In genomic region chr1:54907066-54907639, GRCm38 (mm10) we compare ENCODE assay signal across 11 mouse cellular contexts. TPM values are rescaled to one million over a fixed set of nuclear protein-coding genes. Genes with fewer than 3 reads are reported as not detected.
DNase-seq lines count a peak whose midpoint lies in the region; ATAC-seq and TF ChIP-seq lines count a peak whose summit lies in the region.
"Had no signal": no experiment of that assay in that cellular context is flagged by ENCODE, and none has a peak within 500 bp of the region (broad histone marks: within the 10 kb centered on the region; RNA-seq: fewer than 3 reads in every experiment).

No protein-coding gene starts in this region.

- 41% methylated on average over 15 of the region's 15 CpGs for WGBS in hindbrain, embryonic 12.5 days
- 51% methylated on average over 15 of the region's 15 CpGs for WGBS in hindbrain, embryonic 14.5 days
- 36% methylated on average over 15 of the region's 15 CpGs for WGBS in bone marrow, adult 2 months
- WGBS in limb, embryonic 10.5 days, result 23% methylated on average over 15 of the region's 15 CpGs
- WGBS in thymus, adult 2 months, result 5% methylated on average over 15 of the region's 15 CpGs
- WGBS in intestine, postnatal 0 days, result 79% methylated on average over 15 of the region's 15 CpGs

- H3K27ac ChIP-seq in hindbrain, embryonic 12.5 days, result peak overlapping the region; percentile 35; the same call in 1 of the 2 replicates
- H3K27ac ChIP-seq in hindbrain, embryonic 14.5 days, result no peak overlapping the region
- peak overlapping the region; percentile 10; the same call in 1 of the 2 replicates for H3K27ac ChIP-seq in bone marrow, adult 2 months (ENCODE audit: control insufficient read depth, insufficient read depth, low read depth, low read length, poor library complexity)
- peak overlapping the region; percentile 93 for H3K27ac ChIP-seq in limb, embryonic 10.5 days
- peak overlapping the region; percentile 96 for H3K27ac ChIP-seq in thymus, adult 2 months (ENCODE audit: control insufficient read depth, insufficient read depth, low read length)
- H3K27ac ChIP-seq in intestine, postnatal 0 days (ENCODE audit: low read depth, low read length), result no peak overlapping the region

- H3K9ac ChIP-seq in hindbrain, embryonic 12.5 days, result no peak overlapping the region
- H3K9ac ChIP-seq in hindbrain, embryonic 14.5 days, result no peak overlapping the region; the same call in 1 of the 2 replicates
- H3K9ac ChIP-seq in intestine, postnatal 0 days (ENCODE audit: low read depth, low read length), result no peak overlapping the region

- no peaks in the 10 kb centered on the region for H3K27me3 ChIP-seq in hindbrain, embryonic 12.5 days
- no peaks in the 10 kb centered on the region for H3K27me3 ChIP-seq in hindbrain, embryonic 14.5 days (ENCODE audit: control insufficient read depth, insufficient read depth, low read length)
- no peaks in the 10 kb centered on the region for H3K27me3 ChIP-seq in limb, embryonic 10.5 days (ENCODE audit: low read depth, poor library complexity, severe bottlenecking)
- no peaks in the 10 kb centered on the region for H3K27me3 ChIP-seq in thymus, adult 2 months (ENCODE audit: control insufficient read depth, insufficient read depth, low read length)
- no peaks in the 10 kb centered on the region for H3K27me3 ChIP-seq in intestine, postnatal 0 days (replicated peaks; ENCODE audit: control insufficient read depth, insufficient read depth, low read length)
- H3K27me3 ChIP-seq: Patski had no signal

- no peak overlapping the region for H3K4me3 ChIP-seq in hindbrain, embryonic 12.5 days
- H3K4me3 ChIP-seq in hindbrain, embryonic 14.5 days (replicated peaks; ENCODE audit: low read length), result no peak overlapping the region
- no peak overlapping the region for H3K4me3 ChIP-seq in bone marrow, adult 2 months (replicated peaks; ENCODE audit: control insufficient read depth, low read depth, low read length)
- peak overlapping the region; percentile 44 for H3K4me3 ChIP-seq in limb, embryonic 10.5 days
- H3K4me3 ChIP-seq in thymus, adult 2 months (ENCODE audit: control insufficient read depth, insufficient read depth, low read length), result peak overlapping the region; percentile 32
- no peak overlapping the region for H3K4me3 ChIP-seq in intestine, postnatal 0 days (ENCODE audit: low read depth, low read length)

- H3K4me2 ChIP-seq in hindbrain, embryonic 12.5 days (replicated peaks), result peak overlapping the region; percentile 17
- H3K4me2 ChIP-seq in hindbrain, embryonic 14.5 days (replicated peaks), result no peak overlapping the region
- H3K4me2 ChIP-seq in intestine, postnatal 0 days (replicated peaks; ENCODE audit: low read depth), result no peak overlapping the region

- no peak for TF ChIP-seq POLR2A in bone marrow, adult 2 months (IDR thresholded peaks at IDR 0.05; ENCODE audit: borderline replicate concordance, control insufficient read depth, low read depth, low read length)
- 0 out of 2 replicates have a peak, but pooled peaks have one; percentile 47 for TF ChIP-seq POLR2A in thymus, adult 2 months (IDR thresholded peaks at IDR 0.05; ENCODE audit: control insufficient read depth, extremely low read depth, insufficient read depth, low read length, poor library complexity)

- TF ChIP-seq CTCF in bone marrow, adult 2 months (IDR thresholded peaks at IDR 0.05; ENCODE audit: control insufficient read depth, insufficient read depth, low read length), result no peak
- TF ChIP-seq CTCF in thymus, adult 2 months (IDR thresholded peaks at IDR 0.05; ENCODE audit: borderline replicate concordance, control insufficient read depth, extremely low read depth, insufficient read depth, low read length, poor library complexity), result no peak
- no peak for TF ChIP-seq CTCF in intestine, postnatal 0 days (IDR thresholded peaks at IDR 0.05; ENCODE audit: low read depth)

- no peaks in the 10 kb centered on the region for H3K9me3 ChIP-seq in hindbrain, embryonic 12.5 days (replicated peaks)
- no peaks in the 10 kb centered on the region for H3K9me3 ChIP-seq in hindbrain, embryonic 14.5 days (ENCODE audit: control insufficient read depth, low read length)
- no peaks in the 10 kb centered on the region for H3K9me3 ChIP-seq in limb, embryonic 10.5 days (replicated peaks)
- 0 out of 2 replicates have a peak, but pooled peaks cover 2% of the 10 kb centered on the region for H3K9me3 ChIP-seq in intestine, postnatal 0 days (ENCODE audit: control insufficient read depth)

- no peaks in the 10 kb centered on the region for H3K36me3 ChIP-seq in hindbrain, embryonic 12.5 days
- no peaks in the 10 kb centered on the region for H3K36me3 ChIP-seq in hindbrain, embryonic 14.5 days (replicated peaks; ENCODE audit: control insufficient read depth, insufficient read depth)
- H3K36me3 ChIP-seq in limb, embryonic 10.5 days, result peaks cover 11% of the 10 kb centered on the region
- 0 out of 2 replicates have a peak, but pooled peaks cover 3% of the 10 kb centered on the region for H3K36me3 ChIP-seq in thymus, adult 2 months (ENCODE audit: control insufficient read depth, insufficient read depth, low read length)
- no peaks in the 10 kb centered on the region for H3K36me3 ChIP-seq in intestine, postnatal 0 days (ENCODE audit: control insufficient read depth, insufficient read depth)

- H3K4me1 ChIP-seq in hindbrain, embryonic 12.5 days, result peaks cover 23% of the 10 kb centered on the region; the same call in 1 of the 2 replicates
- peaks cover 12% of the 10 kb centered on the region; the same call in 1 of the 2 replicates for H3K4me1 ChIP-seq in hindbrain, embryonic 14.5 days (replicated peaks; ENCODE audit: control insufficient read depth, insufficient read depth, low read length)
- H3K4me1 ChIP-seq in bone marrow, adult 2 months (ENCODE audit: control insufficient read depth, insufficient read depth, low read length), result peaks cover 16% of the 10 kb centered on the region
- H3K4me1 ChIP-seq in limb, embryonic 10.5 days, result peaks cover 66% of the 10 kb centered on the region
- H3K4me1 ChIP-seq in thymus, adult 2 months (replicated peaks; ENCODE audit: control insufficient read depth, insufficient read depth, low read length), result peaks cover 52% of the 10 kb centered on the region
- H3K4me1 ChIP-seq in intestine, postnatal 0 days (replicated peaks; ENCODE audit: control insufficient read depth, insufficient read depth, low read length), result no peaks in the 10 kb centered on the region

- no peak for ATAC-seq in hindbrain, embryonic 12.5 days (ENCODE audit: low FRiP score)
- no peak for ATAC-seq in hindbrain, embryonic 14.5 days (ENCODE audit: low FRiP score)
- no peak for ATAC-seq in intestine, postnatal 0 days
- ATAC-seq: Patski had no signal

- DNase-seq in hindbrain, embryonic 14.5 days (ENCODE audit: low spot score), result no peak
- peak; percentile 91 for DNase-seq in limb, embryonic 10.5 days (ENCODE audit: low spot score)
- peak; percentile 76 for DNase-seq in thymus, adult 2 months
- no peak for DNase-seq in MN1 (ENCODE audit: low spot score)
- DNase-seq in layer of hippocampus, adult 9-10 months (ENCODE audit: low spot score), result no peak
- DNase-seq: cerebellum, adult 2 months; lung, postnatal 14 days had no signal

RNA-seq across cellular contexts. Expression of gene Ankrd44, which starts 19.0 kb away (rescaled TPM):
- polyA plus RNA-seq in hindbrain, embryonic 12.5 days (2016; fragmentation: Nextera tagmentation; extraction: Ambion mirVana), result 20.9 and 23.4 TPM in 2 replicates
- 30.0 and 31.0 TPM in 2 replicates for polyA plus RNA-seq in hindbrain, embryonic 14.5 days (2014; fragmentation: Nextera tagmentation; extraction: Ambion mirVana)
- polyA plus RNA-seq in bone marrow, adult 2 months (2011; ENCODE audit: insufficient read depth, insufficient read length, low replicate concordance, missing spikeins), result 12.1 and 47.3 TPM in 2 replicates
- 20.1 and 23.7 TPM in 2 replicates for polyA plus RNA-seq in limb, embryonic 10.5 days (2016; fragmentation: Nextera tagmentation; extraction: Ambion mirVana)
- 92.6 and 92.9 TPM in 2 replicates for polyA plus RNA-seq in thymus, adult 2 months (2012; rRNA removed)
- 5.5 and 7.0 TPM in 2 replicates for polyA plus RNA-seq in intestine, postnatal 0 days (2015; fragmentation: Nextera tagmentation; extraction: Ambion mirVana)

Comparison
In these comparisons a context has a peak if more than half of its experiments do, and no peak if none do; other contexts are left out.
1. H3K27ac ChIP-seq: peak in hindbrain, embryonic 12.5 days (single experiment), bone marrow, adult 2 months (single experiment), limb, embryonic 10.5 days (single experiment) and thymus, adult 2 months (single experiment); none in hindbrain, embryonic 14.5 days (single experiment) and intestine, postnatal 0 days (single experiment).
2. H3K4me3 ChIP-seq: peak in limb, embryonic 10.5 days (single experiment) and thymus, adult 2 months (single experiment); none in hindbrain, embryonic 12.5 days (single experiment), hindbrain, embryonic 14.5 days (single experiment), bone marrow, adult 2 months (single experiment) and intestine, postnatal 0 days (single experiment).
3. DNase-seq: peak in limb, embryonic 10.5 days (single experiment) and thymus, adult 2 months (single experiment); none in hindbrain, embryonic 14.5 days (single experiment), MN1 (single experiment) and layer of hippocampus, adult 9-10 months (single experiment).